Mouse (Mus musculus) frontal cortex, postnatal 25 days (tissue): ENCODE measurements at regions not wholly inside any gene's neighbourhood (a gene's known extent, or its start where the extent isn't known, plus 50 kb on each side); places are given as distances from the start of the nearest gene placed in this dataset.

Experiments used
- DNase-seq, 2 experiments: peaks; one replicate each; pipeline ENCODE4 v3.0.0; 2022; ENCODE audit warnings: low spot score in 2 of 2

- DNase-seq, result no peak
Measured at GRCm38 (mm10) chr16:23680434-23680833, 159.8 kb upstream of the Masp1 start.

GRCm38 (mm10) chr16:23672375-23672774, 151.8 kb upstream of the Masp1 start:
- DNase-seq, result no peak

- DNase-seq, result no peak
Measured at GRCm38 (mm10) chr16:23670161-23670560, 149.5 kb upstream of the Masp1 start.

GRCm38 (mm10) chr16:23669651-23670050, 149.0 kb upstream of the Masp1 start:
- DNase-seq, result no peak
